Mouse (Mus musculus) CH12.LX (cell line): Measurements from ENCODE around the gene Prss12. TPM values are rescaled to one million over a fixed set of nuclear protein-coding genes. Genes with fewer than 3 reads are reported as not detected.

Source experiments
- DNase-seq: peaks from one replicate; pipeline ENCODE4 v3.0.0-alpha.2; 2013; ENCODE audit errors: extremely low read depth
- H3K27ac ChIP-seq: 2 replicates; pipeline ENCODE4 v1.5.1; 2012; ENCODE audit warnings: low read depth, mild to moderate bottlenecking, control low read depth, moderate library complexity; ENCODE audit not compliant: insufficient read depth
- H3K27me3 ChIP-seq: replicated peaks from 2 replicates; pipeline ENCODE3; 2012; ENCODE audit warnings: inconsistent platforms
- H3K36me3 ChIP-seq, 2 experiments: replicated peaks in 1 of 2; 2 replicates each; pipeline versions ENCODE3 to v1.6.1; 2012; ENCODE audit warnings: inconsistent platforms in 1 of 2, low read length in 1 of 2, mild to moderate bottlenecking in 1 of 2, mixed read lengths in 1 of 2, moderate library complexity in 1 of 2; ENCODE audit not compliant: control insufficient read depth in 1 of 2, insufficient read depth in 1 of 2
- H3K4me1 ChIP-seq, 2 experiments: 2 replicates each; pipeline ENCODE4 v1.6.1; 2012; ENCODE audit warnings: inconsistent platforms in 1 of 2, moderate library complexity in 1 of 2; ENCODE audit not compliant: insufficient read depth in 2 of 2, control insufficient read depth in 1 of 2
- H3K4me2 ChIP-seq: 2 replicates; pipeline ENCODE4 v1.6.1; 2012; ENCODE audit warnings: low read depth, mild to moderate bottlenecking, control low read depth; ENCODE audit not compliant: poor library complexity, insufficient read depth, severe bottlenecking
- H3K4me3 ChIP-seq, 3 experiments: fragments of 150-350 bp in 1 of 3; sonication (generic) in 1 of 3; replicated peaks in 1 of 3; 2 replicates each; pipeline versions ENCODE3 to v1.5.1; 2011 to 2012; ENCODE audit warnings: low read depth in 2 of 3, low read length in 2 of 3, mild to moderate bottlenecking in 2 of 3, moderate library complexity in 2 of 3, control low read depth in 1 of 3, improper control_type of control experiment in 1 of 3, inconsistent platforms in 1 of 3, mixed read lengths in 1 of 3; ENCODE audit not compliant: poor library complexity in 1 of 3
- H3K79me2 ChIP-seq: replicated peaks from 2 replicates; pipeline ENCODE4 v1.6.1; 2012; ENCODE audit warnings: mild to moderate bottlenecking, moderate library complexity; ENCODE audit not compliant: control insufficient read depth, poor library complexity, insufficient read depth, severe bottlenecking; ENCODE audit errors: extremely low read depth
- H3K9ac ChIP-seq: 2 replicates; pipeline ENCODE4 v1.6.1; 2012; ENCODE audit warnings: low read depth, mild to moderate bottlenecking, control low read depth, moderate library complexity; ENCODE audit not compliant: insufficient read depth
- H3K9me3 ChIP-seq: replicated peaks from 2 replicates; pipeline ENCODE3; 2012; ENCODE audit warnings: low read length, inconsistent platforms, mixed read lengths
- BHLHE40 ChIP-seq: IDR thresholded peaks from 2 replicates; pipeline ENCODE4 v1.6.1; 2011; ENCODE audit warnings: mild to moderate bottlenecking, low read depth, low read length, improper control_type of control experiment
- CHD1 ChIP-seq: IDR thresholded peaks from 2 replicates; pipeline ENCODE4 v1.6.1; 2012; ENCODE audit warnings: low read depth, low read length, improper control_type of control experiment, inconsistent platforms
- CTCF ChIP-seq, 2 experiments: IDR thresholded peaks in 1 of 2; conservative IDR thresholded peaks in 1 of 2; 2 replicates each; pipeline ENCODE4 v1.5.1; 2011 to 2012; ENCODE audit warnings: low read depth in 2 of 2, low read length in 2 of 2, improper control_type of control experiment in 1 of 2, inconsistent platforms in 1 of 2, mild to moderate bottlenecking in 1 of 2, moderate library complexity in 1 of 2
- E2F4 ChIP-seq: IDR thresholded peaks from 2 replicates; pipeline ENCODE4 v1.6.1; 2011; ENCODE audit warnings: low read depth, low read length, improper control_type of control experiment; ENCODE audit not compliant: insufficient replicate concordance
- EP300 ChIP-seq: IDR thresholded peaks from 2 replicates; pipeline ENCODE4 v1.6.1; 2011; ENCODE audit warnings: low read length, improper control_type of control experiment
- ETS1 ChIP-seq: conservative IDR thresholded peaks from 2 replicates; pipeline ENCODE4 v1.6.1; 2012; ENCODE audit warnings: low read depth, mild to moderate bottlenecking, inconsistent platforms, low read length, improper control_type of control experiment, moderate library complexity
- GABPA ChIP-seq: IDR thresholded peaks from 2 replicates; pipeline ENCODE4 v1.6.1; 2012; ENCODE audit warnings: low read depth, low read length, improper control_type of control experiment, inconsistent platforms; ENCODE audit not compliant: insufficient replicate concordance
- HCFC1 ChIP-seq: IDR thresholded peaks from 2 replicates; pipeline ENCODE4 v1.6.1; 2012; ENCODE audit warnings: low read depth, mild to moderate bottlenecking, inconsistent platforms, low read length, improper control_type of control experiment
- IRF4 ChIP-seq: IDR thresholded peaks from 2 replicates; pipeline ENCODE4 v1.6.1; 2014; ENCODE audit warnings: low read depth, mild to moderate bottlenecking, inconsistent platforms, low read length, improper control_type of control experiment
- JUN ChIP-seq: IDR thresholded peaks from 2 replicates; pipeline ENCODE4 v1.6.1; 2011; ENCODE audit warnings: low read depth, mild to moderate bottlenecking, low read length, improper control_type of control experiment, moderate library complexity; ENCODE audit not compliant: insufficient read depth
- JUND ChIP-seq: conservative IDR thresholded peaks from 2 replicates; pipeline ENCODE4 v1.6.1; 2011; ENCODE audit warnings: low read depth, low read length, improper control_type of control experiment
- MAFK ChIP-seq: IDR thresholded peaks from 2 replicates; pipeline ENCODE4 v1.6.1; 2011; ENCODE audit warnings: low read length, improper control_type of control experiment; ENCODE audit not compliant: insufficient replicate concordance
- MAX ChIP-seq: IDR thresholded peaks from 2 replicates; pipeline ENCODE4 v1.6.1; 2011; ENCODE audit warnings: low read length, improper control_type of control experiment
- MEF2A ChIP-seq: IDR thresholded peaks from 2 replicates; pipeline ENCODE4 v1.6.1; 2014; ENCODE audit warnings: low read depth, mild to moderate bottlenecking, inconsistent platforms, low read length, improper control_type of control experiment, borderline replicate concordance
- MYC ChIP-seq: IDR thresholded peaks from 2 replicates; pipeline ENCODE4 v1.6.1; 2011; ENCODE audit warnings: low read depth, mild to moderate bottlenecking, improper control_type of control experiment, low read length
- NELFE ChIP-seq: IDR thresholded peaks from 2 replicates; pipeline ENCODE4 v1.6.1; 2011; ENCODE audit warnings: low read depth, low read length, improper control_type of control experiment
- NRF1 ChIP-seq: IDR thresholded peaks from 2 replicates; pipeline ENCODE4 v1.6.1; 2014; ENCODE audit warnings: low read depth, mild to moderate bottlenecking, inconsistent platforms, low read length, improper control_type of control experiment, moderate library complexity
- POLR2A ChIP-seq: IDR thresholded peaks from 2 replicates; pipeline ENCODE4 v1.6.1; 2011; ENCODE audit warnings: low read depth, mild to moderate bottlenecking, improper control_type of control experiment, low read length
- POLR2AphosphoS2 ChIP-seq: IDR thresholded peaks from 2 replicates; pipeline ENCODE4 v1.6.1; 2011; ENCODE audit warnings: low read depth, low read length, improper control_type of control experiment
- RAD21 ChIP-seq: IDR thresholded peaks from 2 replicates; pipeline ENCODE4 v1.6.1; 2011; ENCODE audit warnings: low read depth, mild to moderate bottlenecking, low read length, improper control_type of control experiment, moderate library complexity
- RCOR1 ChIP-seq: conservative IDR thresholded peaks from 2 replicates; pipeline ENCODE4 v1.6.1; 2012; ENCODE audit warnings: low read depth, mild to moderate bottlenecking, inconsistent platforms, low read length, improper control_type of control experiment
- SIN3A ChIP-seq: IDR thresholded peaks from 2 replicates; pipeline ENCODE4 v1.6.1; 2012; ENCODE audit warnings: low read length, improper control_type of control experiment, inconsistent platforms
- SMC3 ChIP-seq: IDR thresholded peaks from 2 replicates; pipeline ENCODE4 v1.6.1; 2011; ENCODE audit warnings: low read depth, low read length, improper control_type of control experiment
- TBP ChIP-seq: conservative IDR thresholded peaks from 2 replicates; pipeline ENCODE4 v1.6.1; 2011; ENCODE audit warnings: low read depth, low read length, improper control_type of control experiment
- UBTF ChIP-seq: IDR thresholded peaks from 2 replicates; pipeline ENCODE4 v1.6.1; 2012; ENCODE audit warnings: low read depth, mild to moderate bottlenecking, inconsistent platforms, low read length, improper control_type of control experiment, moderate library complexity
- USF1 ChIP-seq: IDR thresholded peaks from 2 replicates; pipeline ENCODE4 v1.6.1; 2014; ENCODE audit warnings: low read depth, mild to moderate bottlenecking, inconsistent platforms, low read length, improper control_type of control experiment
- ZC3H11A ChIP-seq: IDR thresholded peaks from 2 replicates; pipeline ENCODE4 v1.6.1; 2012; ENCODE audit warnings: low read depth, mild to moderate bottlenecking, inconsistent platforms, low read length, improper control_type of control experiment
- ZKSCAN1 ChIP-seq: IDR thresholded peaks from 2 replicates; pipeline ENCODE4 v1.6.1; 2012; ENCODE audit warnings: low read depth, inconsistent platforms, low read length, improper control_type of control experiment, borderline replicate concordance
- ZMIZ1 ChIP-seq: IDR thresholded peaks from 2 replicates; pipeline ENCODE4 v1.6.1; 2012; ENCODE audit warnings: low read depth, mild to moderate bottlenecking, inconsistent platforms, low read length, improper control_type of control experiment
- dilution Hi-C: fragments of 300-500 bp; cut with MboI; formaldehyde crosslinking; loops from 2 replicates; pipeline ENCODE4 v1.14.3; 2020; ENCODE audit warnings: low sequenced_read_pairs; ENCODE audit not compliant: extremely low pct_unique_long_range_greater_than_20kb, extremely low pct_ligation_motif_present
- in situ Hi-C: fragments of 300-500 bp; cut with MboI; formaldehyde crosslinking; loops from 3 replicates; pipeline ENCODE4 v1.14.3; 2019; ENCODE audit warnings: low sequenced_read_pairs, low pct_ligation_motif_present, low pct_unique_long_range_greater_than_20kb, mixed read lengths
- polyA plus RNA-seq: library from polyadenylated mRNA; unstranded; fragments of >175 nt; gene quantifications from 2 replicates; pipeline ENCODE4 v1.2.1, GENCODE M21; 2012; ENCODE audit warnings: low read depth; ENCODE audit not compliant: insufficient read length
- total RNA-seq, 2 experiments: library from RNA; depleted of rRNA; stranded (reverse); fragments of 300-350 nt in 1 of 2; fragments of >200 nt in 1 of 2; gene quantifications; 2 replicates each; pipeline ENCODE4 v1.2.3; 2012 to 2014

The Prss12 gene
- total RNA-seq (2012; rRNA removed) (0.13 and 0.34 TPM in 2 replicates), total RNA-seq (2014; rRNA removed) (not detected in 2 replicates), polyA plus RNA-seq (not detected in 2 replicates)

DNA sequence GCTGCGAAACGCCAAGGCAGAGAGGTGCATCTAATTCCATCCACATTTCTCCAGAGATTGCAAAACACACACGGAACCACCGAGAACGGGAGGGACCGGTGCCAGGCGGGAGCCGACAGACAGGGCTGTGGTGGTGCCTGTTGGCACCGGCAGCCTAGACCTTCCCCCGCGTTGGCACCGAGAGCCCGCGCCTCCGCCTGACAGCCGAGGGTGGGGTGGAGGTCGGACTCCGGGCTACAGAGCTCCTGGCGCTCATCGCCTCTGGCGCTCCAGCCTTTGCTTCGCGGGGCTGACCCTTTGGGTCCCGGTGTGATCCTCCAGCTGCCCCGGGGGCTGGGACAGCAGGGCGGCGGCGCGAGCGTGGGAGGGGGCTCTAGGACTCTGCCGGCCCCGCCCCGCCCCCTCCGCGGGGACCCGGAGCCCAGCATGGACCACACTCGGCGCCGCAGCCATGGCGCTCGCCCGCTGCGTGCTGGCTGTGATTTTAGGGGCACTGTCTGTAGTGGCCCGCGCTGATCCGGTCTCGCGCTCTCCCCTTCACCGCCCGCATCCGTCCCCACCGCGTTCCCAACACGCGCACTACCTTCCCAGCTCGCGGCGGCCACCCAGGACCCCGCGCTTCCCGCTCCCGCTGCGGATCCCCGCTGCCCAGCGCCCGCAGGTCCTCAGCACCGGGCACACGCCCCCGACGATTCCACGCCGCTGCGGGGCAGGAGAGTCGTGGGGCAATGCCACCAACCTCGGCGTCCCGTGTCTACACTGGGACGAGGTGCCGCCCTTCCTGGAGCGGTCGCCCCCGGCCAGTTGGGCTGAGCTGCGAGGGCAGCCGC, at the start of gene Prss12:
Prss12 (plus strand) TSS at position 206 of the 830 bp plus-strand sequence.
- TF ChIP-seq SIN3A = no peak
- TF ChIP-seq EP300 = no peak
- no peak for TF ChIP-seq USF1
- no peak for TF ChIP-seq RCOR1
- TF ChIP-seq GABPA = no peak
- TF ChIP-seq ZMIZ1 = no peak
- no peak for TF ChIP-seq JUND
- no peak for TF ChIP-seq MYC
- TF ChIP-seq SMC3 = no peak
- no peak for TF ChIP-seq MAFK
- TF ChIP-seq HCFC1 = no peak
- TF ChIP-seq NRF1 = no peak
- TF ChIP-seq IRF4 = no peak
- TF ChIP-seq ETS1 = no peak
- no peak for TF ChIP-seq E2F4
- TF ChIP-seq NELFE = no peak
- TF ChIP-seq BHLHE40 = no peak
- peaks cover 11% of the 10 kb centered on the region for H3K9me3 ChIP-seq
- H3K4me3 ChIP-seq = no peak within 1 kb of the TSS
- dilution Hi-C loops (no loop called here), in situ Hi-C loops (no loop called here)
- peaks cover 0 to 8% of the 10 kb centered on the region in 2 experiments; a peak in 1 of 4 replicates for H3K4me1 ChIP-seq
- H3K27ac ChIP-seq = no peak within 1 kb of the TSS
- no peak within 1 kb of the TSS for H3K4me2 ChIP-seq
- H3K27me3 ChIP-seq = no peaks in the 10 kb centered on the region
- H3K36me3 ChIP-seq = no peaks in the 10 kb centered on the region
- no peak for DNase-seq
- H3K9ac ChIP-seq = no peak within 1 kb of the TSS
- H3K79me2 ChIP-seq = no peaks in the 10 kb centered on the region

GRCm38 (mm10) chr3:123397562-123398481, 48.9 kb upstream of the Prss12 start:
- Histone ChIP-seq H3K36me3 (no peaks in the 10 kb centered on the region), H3K4me3 (no peak overlapping the region), H3K9ac (no peak overlapping the region), H3K9me3 (no peaks in the 10 kb centered on the region), H3K79me2 (no peaks in the 10 kb centered on the region), H3K27me3 (no peaks in the 10 kb centered on the region), H3K27ac (no peak overlapping the region), H3K4me1 (no peaks in the 10 kb centered on the region), H3K4me2 (no peak overlapping the region)
- DNase-seq = no peak
- TF ChIP-seq CTCF (conservative IDR thresholded peaks at IDR 0.05 in 1 of 2, IDR thresholded peaks at IDR 0.05 in 1 of 2; ENCODE audit: low read depth in 2 of 2, low read length in 2 of 2) = no peak
- no peak for TF ChIP-seq ZKSCAN1
- TF ChIP-seq POLR2A = no peak
- TF ChIP-seq TBP = no peak
- no peak for TF ChIP-seq JUN
- TF ChIP-seq UBTF = no peak
- no peak for TF ChIP-seq NRF1
- no peak for TF ChIP-seq RAD21
- TF ChIP-seq MEF2A = no peak
- no peak for TF ChIP-seq ZC3H11A
- no peak for TF ChIP-seq SIN3A
- no peak for TF ChIP-seq MAFK
- TF ChIP-seq IRF4 = no peak
- TF ChIP-seq CHD1 = no peak
- TF ChIP-seq GABPA = no peak
- TF ChIP-seq MAX = no peak
- TF ChIP-seq POLR2AphosphoS2 = no peak
- TF ChIP-seq NELFE = no peak
- in situ Hi-C loops (no loop called here), dilution Hi-C loops (no loop called here)
